Mouse (Mus musculus): ENCODE measurements around the gene Ctnnbl1.

The Ctnnbl1 gene

DNA sequence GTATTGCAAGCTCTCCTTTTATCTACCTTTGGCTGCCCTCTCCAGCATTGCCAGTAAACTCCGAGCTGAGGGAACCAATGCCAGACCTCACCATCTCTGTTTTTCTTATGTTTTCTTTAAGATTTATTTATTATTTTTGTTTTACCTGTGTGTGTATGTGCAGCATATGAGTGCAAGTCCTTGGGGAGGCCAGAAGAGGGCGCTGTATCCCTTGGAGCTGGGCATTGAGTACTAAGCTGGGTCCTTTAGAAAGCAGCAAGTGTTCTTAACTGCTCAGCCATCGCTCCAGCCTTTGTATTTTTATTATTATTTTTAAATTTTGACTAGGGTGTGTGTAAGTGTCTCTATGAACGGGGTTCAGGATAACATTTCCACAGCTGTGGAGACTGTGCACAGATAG is 199.5 kb downstream of the Ctnnbl1 start:
- DNase-seq (ENCODE audit: low spot score in 2 of 2): no peak

DNA sequence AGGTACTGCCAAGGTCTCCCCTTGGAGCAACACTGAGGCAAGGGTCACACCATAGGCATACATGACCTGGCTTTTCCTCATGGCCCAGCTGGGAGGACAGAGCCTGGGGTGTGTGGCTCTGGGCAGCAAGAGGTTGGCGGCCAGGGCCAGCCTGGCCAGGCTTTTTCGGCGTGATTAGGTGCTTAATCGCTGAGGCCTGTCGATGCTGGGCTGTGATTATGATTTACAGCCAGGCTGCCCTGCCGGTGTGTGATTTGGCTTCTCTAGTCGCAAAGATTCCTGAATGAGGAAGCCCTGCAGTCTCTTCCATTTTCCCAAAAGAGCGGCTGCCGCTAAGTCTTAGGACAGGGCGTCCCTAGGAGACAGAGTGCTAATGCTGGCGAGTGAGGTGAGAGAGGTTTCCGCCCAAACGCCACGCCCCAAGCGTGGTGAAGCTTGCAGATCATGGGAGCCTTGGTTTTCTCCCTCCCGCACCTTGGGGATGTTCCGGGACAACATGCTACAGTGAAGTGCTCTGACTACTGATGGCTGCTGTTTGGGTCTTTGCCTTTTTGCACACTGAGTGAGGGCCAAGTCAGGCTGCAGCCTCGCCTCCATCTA is 203.5 kb downstream of the Ctnnbl1 start:
- no peak for DNase-seq (ENCODE audit: low spot score in 2 of 2)
